Mouse (Mus musculus): Measurements from ENCODE around the gene Kpna4.

- TF ChIP-seq GATA1 (IDR thresholded peaks at IDR 0.05; ENCODE audit: borderline replicate concordance, low read length) (no peak), FLI1 (IDR thresholded peaks at IDR 0.05; ENCODE audit: low read length) (no peak)
Observed at GRCm38 (mm10) chr3:69055871-69056270, 71.0 kb downstream of the Kpna4 start.

Data from megakaryocyte, embryonic 14.5 days (primary cell).